Mouse (Mus musculus): ENCODE measurements around the gene Gm47283. TPM values are rescaled to one million over a fixed set of nuclear protein-coding genes. Genes with fewer than 3 reads are reported as not detected.
"Not testable (repeated sequence)": the region's sequence is repeated elsewhere in the genome, so short reads cannot be mapped to it uniquely, and the experiment has no call there.

Gm47283 gene
- polyA plus RNA-seq, 1 experiment, result not detected

- TF ChIP-seq MYOG (IDR thresholded peaks at IDR 0.05; ENCODE audit: control insufficient read depth, extremely low read depth, insufficient read length) (no peak), CEBPB (IDR thresholded peaks at IDR 0.05; ENCODE audit: low read depth) (no peak), CTCF (IDR thresholded peaks at IDR 0.05; ENCODE audit: control insufficient read depth, insufficient read depth, insufficient read length) (no peak), USF1 (IDR thresholded peaks at IDR 0.05; ENCODE audit: low read depth) (no peak), MAX (IDR thresholded peaks at IDR 0.05) (no peak), MYOD1 (IDR thresholded peaks at IDR 0.05; ENCODE audit: control insufficient read depth, insufficient read length, low read depth) (no peak), FOSL1 (IDR thresholded peaks at IDR 0.05; ENCODE audit: insufficient read depth, low read length, poor library complexity, severe bottlenecking) (no peak)
- Histone ChIP-seq H3ac (ENCODE audit: control insufficient read depth, insufficient read length, low read depth) (no peak overlapping the region), H3K36me3 (ENCODE audit: control insufficient read depth, insufficient read depth) (peaks cover 22% of the 10 kb centered on the region), H3K4me3 (ENCODE audit: insufficient read depth, poor library complexity, severe bottlenecking) (no peak overlapping the region), H3K27me3 (ENCODE audit: control insufficient read depth, insufficient read depth, insufficient read length) (no peaks in the 10 kb centered on the region), H3K79me3 (ENCODE audit: low read depth) (no peaks in the 10 kb centered on the region), H3K79me2 (ENCODE audit: control insufficient read depth, insufficient read depth) (no peaks in the 10 kb centered on the region)
Observed at GRCm38 (mm10) chrY:90740013-90740561, 44.5 kb upstream of the Gm47283 start.

GRCm38 (mm10) chrY:90741006-90741405, 43.5 kb upstream of the Gm47283 start:
- H3K79me3 ChIP-seq (ENCODE audit: low read depth); H3K4me3 ChIP-seq (ENCODE audit: insufficient read depth, poor library complexity, severe bottlenecking); H3K27me3 ChIP-seq (ENCODE audit: control insufficient read depth, insufficient read depth, insufficient read length); H3K79me2 ChIP-seq (ENCODE audit: control insufficient read depth, insufficient read depth); H3ac ChIP-seq (ENCODE audit: control insufficient read depth, insufficient read length, low read depth): not testable (repeated sequence)
- peaks cover 22% of the 10 kb centered on the region for H3K36me3 ChIP-seq (ENCODE audit: control insufficient read depth, insufficient read depth)

- H3K27me3 ChIP-seq (ENCODE audit: control insufficient read depth, insufficient read depth, insufficient read length); H3K79me3 ChIP-seq (ENCODE audit: low read depth); H3K79me2 ChIP-seq (ENCODE audit: control insufficient read depth, insufficient read depth); H3ac ChIP-seq (ENCODE audit: control insufficient read depth, insufficient read length, low read depth): not testable (repeated sequence)
- peak overlapping the region; percentile 16 for H3K4me3 ChIP-seq (ENCODE audit: insufficient read depth, poor library complexity, severe bottlenecking)
- peaks cover 22% of the 10 kb centered on the region for H3K36me3 ChIP-seq (ENCODE audit: control insufficient read depth, insufficient read depth)
Observed at GRCm38 (mm10) chrY:90741452-90742260, 42.9 kb upstream of the Gm47283 start.

- H3K27me3 ChIP-seq (ENCODE audit: control insufficient read depth, insufficient read depth, insufficient read length); H3K79me3 ChIP-seq (ENCODE audit: low read depth); H3K79me2 ChIP-seq (ENCODE audit: control insufficient read depth, insufficient read depth); H3K4me3 ChIP-seq (ENCODE audit: insufficient read depth, poor library complexity, severe bottlenecking); H3ac ChIP-seq (ENCODE audit: control insufficient read depth, insufficient read length, low read depth): not testable (repeated sequence)
- peaks cover 22% of the 10 kb centered on the region for H3K36me3 ChIP-seq (ENCODE audit: control insufficient read depth, insufficient read depth)
Observed at GRCm38 (mm10) chrY:90742261-90743052, 42.1 kb upstream of the Gm47283 start.

GRCm38 (mm10) chrY:90743053-90743810, 41.3 kb upstream of the Gm47283 start:
- not testable (repeated sequence) for H3K27me3 ChIP-seq (ENCODE audit: control insufficient read depth, insufficient read depth, insufficient read length); H3K79me2 ChIP-seq (ENCODE audit: control insufficient read depth, insufficient read depth); H3K79me3 ChIP-seq (ENCODE audit: low read depth); H3ac ChIP-seq (ENCODE audit: control insufficient read depth, insufficient read length, low read depth); H3K4me3 ChIP-seq (ENCODE audit: insufficient read depth, poor library complexity, severe bottlenecking)
- H3K36me3 ChIP-seq (ENCODE audit: control insufficient read depth, insufficient read depth), result peaks cover 17% of the 10 kb centered on the region

DNA sequence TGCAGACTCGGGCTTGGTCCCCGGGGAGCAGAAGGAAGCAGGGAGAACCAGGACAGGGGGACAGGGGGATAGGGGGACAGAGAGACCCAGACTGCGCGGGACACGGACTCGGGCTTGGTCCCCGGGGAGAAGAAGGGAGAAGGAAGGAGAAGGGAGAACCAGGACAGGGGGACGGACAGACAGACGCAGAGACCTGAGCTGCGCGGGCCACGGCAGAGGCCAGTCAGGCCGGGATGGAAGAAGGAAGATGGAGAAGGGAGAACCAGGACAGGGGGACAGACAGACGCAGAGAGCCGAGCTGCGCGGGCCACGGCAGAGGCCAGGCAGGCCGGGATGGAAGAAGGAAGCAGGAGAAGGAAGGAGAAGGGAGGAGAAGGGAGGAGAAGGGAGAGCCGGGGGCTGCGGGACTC, 40.7 kb upstream of the Gm47283 start:
- Histone ChIP-seq H3K79me2 (ENCODE audit: control insufficient read depth, insufficient read depth) (no peaks in the 10 kb centered on the region), H3K27me3 (ENCODE audit: control insufficient read depth, insufficient read depth, insufficient read length) (no peaks in the 10 kb centered on the region), H3K4me3 (ENCODE audit: insufficient read depth, poor library complexity, severe bottlenecking) (no peak overlapping the region), H3K36me3 (ENCODE audit: control insufficient read depth, insufficient read depth) (peaks cover 13% of the 10 kb centered on the region), H3K79me3 (ENCODE audit: low read depth) (no peaks in the 10 kb centered on the region), H3ac (ENCODE audit: control insufficient read depth, insufficient read length, low read depth) (no peak overlapping the region)
- TF ChIP-seq MYOD1 (IDR thresholded peaks at IDR 0.05; ENCODE audit: control insufficient read depth, insufficient read length, low read depth) (no peak), FOSL1 (IDR thresholded peaks at IDR 0.05; ENCODE audit: insufficient read depth, low read length, poor library complexity, severe bottlenecking) (no peak), MAX (IDR thresholded peaks at IDR 0.05) (no peak), CEBPB (IDR thresholded peaks at IDR 0.05; ENCODE audit: low read depth) (no peak), CTCF (IDR thresholded peaks at IDR 0.05; ENCODE audit: control insufficient read depth, insufficient read depth, insufficient read length) (no peak), MYOG (IDR thresholded peaks at IDR 0.05; ENCODE audit: control insufficient read depth, extremely low read depth, insufficient read length) (no peak), USF1 (IDR thresholded peaks at IDR 0.05; ENCODE audit: low read depth) (no peak)

GRCm38 (mm10) chrY:90744381-90744981, 40.1 kb upstream of the Gm47283 start:
- H3K27me3 ChIP-seq (ENCODE audit: control insufficient read depth, insufficient read depth, insufficient read length); H3ac ChIP-seq (ENCODE audit: control insufficient read depth, insufficient read length, low read depth); H3K79me3 ChIP-seq (ENCODE audit: low read depth); H3K36me3 ChIP-seq (ENCODE audit: control insufficient read depth, insufficient read depth); H3K79me2 ChIP-seq (ENCODE audit: control insufficient read depth, insufficient read depth): not testable (repeated sequence)
- peak overlapping the region; percentile 16 for H3K4me3 ChIP-seq (ENCODE audit: insufficient read depth, poor library complexity, severe bottlenecking)

DNA sequence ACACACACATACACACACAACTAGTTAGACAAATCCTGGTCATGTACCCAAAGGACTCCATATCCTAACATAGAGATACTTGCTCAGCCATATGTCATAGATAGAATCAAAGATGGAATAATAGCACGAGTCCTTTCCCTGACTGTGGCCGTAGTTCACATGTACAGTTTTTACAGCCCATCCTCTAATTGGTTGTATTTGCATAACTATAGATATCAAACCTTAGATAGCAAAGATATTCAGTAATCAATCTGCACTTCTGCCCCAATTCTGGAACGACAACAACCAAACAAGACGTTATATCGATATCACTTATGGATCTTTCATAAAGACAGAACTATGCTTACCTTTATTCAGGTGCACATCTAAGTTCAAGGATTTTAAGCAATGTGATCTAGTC, 39.3 kb upstream of the Gm47283 start:
- H3K79me3 ChIP-seq (ENCODE audit: low read depth); H3ac ChIP-seq (ENCODE audit: control insufficient read depth, insufficient read length, low read depth); H3K36me3 ChIP-seq (ENCODE audit: control insufficient read depth, insufficient read depth); H3K4me3 ChIP-seq (ENCODE audit: insufficient read depth, poor library complexity, severe bottlenecking); H3K79me2 ChIP-seq (ENCODE audit: control insufficient read depth, insufficient read depth); H3K27me3 ChIP-seq (ENCODE audit: control insufficient read depth, insufficient read depth, insufficient read length): not testable (repeated sequence)

- H3K36me3 ChIP-seq (ENCODE audit: control insufficient read depth, insufficient read depth); H3K79me2 ChIP-seq (ENCODE audit: control insufficient read depth, insufficient read depth); H3ac ChIP-seq (ENCODE audit: control insufficient read depth, insufficient read length, low read depth); H3K27me3 ChIP-seq (ENCODE audit: control insufficient read depth, insufficient read depth, insufficient read length); H3K79me3 ChIP-seq (ENCODE audit: low read depth); H3K4me3 ChIP-seq (ENCODE audit: insufficient read depth, poor library complexity, severe bottlenecking): not testable (repeated sequence)
Observed at GRCm38 (mm10) chrY:90754721-90755120, 29.8 kb upstream of the Gm47283 start, which contains the start of gene Gm21860. Gene Gm21860, minus strand, starts transcription at chrY:90754821.

Data from C2C12 (cell line).